Mouse (Mus musculus): ENCODE data around the gene Flg. TPM values are rescaled to one million over a fixed set of nuclear protein-coding genes. Genes with fewer than 3 reads are reported as not detected.

The Flg gene
- not detected for polyA plus RNA-seq (2014; fragmentation: Illumina TruSeq; extraction: RNeasy Lipid Tissue Mini Kit (QIAGEN cat#74804); ENCODE audit: low read depth, low replicate concordance)

DNA sequence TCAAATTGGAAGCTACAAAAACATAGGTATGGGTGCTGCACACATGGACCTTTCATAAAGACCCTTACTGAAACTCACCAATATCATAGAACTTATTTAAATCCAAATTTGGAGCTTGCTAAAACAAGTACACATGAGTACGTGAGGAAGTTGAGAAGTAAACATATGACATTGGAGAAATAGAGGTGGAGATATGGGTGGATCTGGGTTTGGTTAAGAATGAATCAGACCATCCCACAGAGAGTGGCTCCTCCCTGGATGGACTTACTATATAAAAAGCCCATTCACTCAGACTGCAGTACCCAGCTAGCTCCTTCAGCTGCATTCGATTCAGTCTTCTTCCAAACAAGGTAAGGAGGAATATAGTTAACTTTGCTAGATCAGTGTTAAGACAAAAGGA, at the start of gene Flg:
Gene Flg, plus strand, starts transcription at position 301 of the 400 bp plus-strand sequence.

DNA sequence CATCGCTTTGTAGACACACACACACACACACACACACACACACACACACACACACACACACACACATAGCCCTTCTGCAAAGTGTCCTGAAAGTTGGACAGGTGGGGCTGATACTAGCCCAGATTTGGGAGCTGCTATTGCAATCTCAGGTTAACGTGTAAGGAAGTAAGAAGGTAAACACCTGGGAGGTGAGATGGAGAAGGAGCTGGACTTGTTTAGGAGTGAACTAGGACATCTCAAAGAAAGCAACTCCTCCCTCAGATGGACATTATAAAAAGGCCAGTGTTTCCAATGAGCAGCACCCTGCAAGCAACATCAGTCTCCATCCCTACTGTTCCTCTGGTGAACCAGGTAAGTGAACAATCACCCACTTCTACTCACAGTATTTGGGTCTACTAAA, 46.1 kb downstream of the Flg start, which contains the start of gene Hrnr:
Gene Hrnr, plus strand, starts transcription at position 301 of the 400 bp plus-strand sequence.

Other genes starting within 250 kb of the Flg start
- gene Gm4858, start 204.7 kb upstream of the Flg start, polyA plus RNA-seq (2014; fragmentation: Illumina TruSeq; extraction: RNeasy Lipid Tissue Mini Kit (QIAGEN cat#74804); ENCODE audit: low read depth, low replicate concordance), result not detected
- gene Crnn, start 128.7 kb upstream of the Flg start, polyA plus RNA-seq (2014; fragmentation: Illumina TruSeq; extraction: RNeasy Lipid Tissue Mini Kit (QIAGEN cat#74804); ENCODE audit: low read depth, low replicate concordance), result not detected
- not detected for gene Flg2, start 76.2 kb upstream of the Flg start, polyA plus RNA-seq (2014; fragmentation: Illumina TruSeq; extraction: RNeasy Lipid Tissue Mini Kit (QIAGEN cat#74804); ENCODE audit: low read depth, low replicate concordance)
- not detected for gene Hrnr, start 46.2 kb downstream of the Flg start, polyA plus RNA-seq (2014; fragmentation: Illumina TruSeq; extraction: RNeasy Lipid Tissue Mini Kit (QIAGEN cat#74804); ENCODE audit: low read depth, low replicate concordance)
- gene Rptn, start 120.2 kb downstream of the Flg start, polyA plus RNA-seq (2014; fragmentation: Illumina TruSeq; extraction: RNeasy Lipid Tissue Mini Kit (QIAGEN cat#74804); ENCODE audit: low read depth, low replicate concordance), result not detected
- gene Tchh, start 168.8 kb downstream of the Flg start, polyA plus RNA-seq (2014; fragmentation: Illumina TruSeq; extraction: RNeasy Lipid Tissue Mini Kit (QIAGEN cat#74804); ENCODE audit: low read depth, low replicate concordance), result 0.63 TPM
- not detected for gene Tchhl1, start 195.2 kb downstream of the Flg start, polyA plus RNA-seq (2014; fragmentation: Illumina TruSeq; extraction: RNeasy Lipid Tissue Mini Kit (QIAGEN cat#74804); ENCODE audit: low read depth, low replicate concordance)
- gene S100a11, start 247.0 kb downstream of the Flg start, polyA plus RNA-seq (2014; fragmentation: Illumina TruSeq; extraction: RNeasy Lipid Tissue Mini Kit (QIAGEN cat#74804); ENCODE audit: low read depth, low replicate concordance), result 261 TPM

Data from sigmoid colon, adult 10 weeks (tissue).